Mouse (Mus musculus) myocyte (in vitro differentiated cells): ENCODE measurements around the gene Hfe2. TPM values are rescaled to one million over a fixed set of nuclear protein-coding genes. Genes with fewer than 3 reads are reported as not detected.
"Not testable (repeated sequence)": the region's sequence is repeated elsewhere in the genome, so short reads cannot be mapped to it uniquely, and the experiment has no call there.

Experiments used
- H3K27me3 ChIP-seq: one replicate; pipeline ENCODE4 v1.6.1; 2011; ENCODE audit not compliant: control insufficient read depth, insufficient read depth, insufficient read length
- H3K36me3 ChIP-seq: one replicate; pipeline ENCODE4 v1.6.1; 2011; ENCODE audit not compliant: control insufficient read depth, insufficient read depth
- H3K4me2 ChIP-seq: one replicate; pipeline ENCODE4 v1.6.1; 2011; ENCODE audit warnings: low read depth, control low read depth
- H3K4me3 ChIP-seq: one replicate; pipeline ENCODE4 v1.5.1; 2011; ENCODE audit warnings: mild to moderate bottlenecking, control low read depth, moderate library complexity
- H3K79me2 ChIP-seq: one replicate; pipeline ENCODE4 v1.6.1; 2011; ENCODE audit not compliant: control insufficient read depth, insufficient read depth
- H3ac ChIP-seq: one replicate; pipeline ENCODE4 v1.6.1; 2011; ENCODE audit not compliant: control insufficient read depth, insufficient read length
- CEBPB ChIP-seq: IDR thresholded peaks from 2 replicates; pipeline ENCODE4 v1.6.1; 2011; ENCODE audit warnings: mild to moderate bottlenecking, moderate library complexity; ENCODE audit not compliant: poor library complexity, insufficient read depth, severe bottlenecking
- E2F4 ChIP-seq: IDR thresholded peaks from one replicate; pipeline ENCODE4 v1.6.1; 2011; ENCODE audit warnings: mild to moderate bottlenecking, control low read depth, moderate library complexity; ENCODE audit not compliant: insufficient read depth
- MAX ChIP-seq: IDR thresholded peaks from one replicate; pipeline ENCODE4 v1.6.1; 2011; ENCODE audit warnings: low read depth, mild to moderate bottlenecking, control low read depth
- MYOD1 ChIP-seq, 3 experiments: IDR thresholded peaks; one replicate each; pipeline ENCODE4 v1.6.1; 2011; ENCODE audit warnings: control low read depth in 2 of 3, low read depth in 2 of 3, mild to moderate bottlenecking in 2 of 3, moderate library complexity in 1 of 3; ENCODE audit not compliant: insufficient read length in 2 of 3, control insufficient read depth in 1 of 3
- MYOG ChIP-seq, 3 experiments: IDR thresholded peaks; one replicate each; pipeline ENCODE4 v1.6.1; 2011; ENCODE audit warnings: control low read depth in 2 of 3, low read depth in 2 of 3, mild to moderate bottlenecking in 2 of 3; ENCODE audit not compliant: insufficient read length in 2 of 3, control insufficient read depth in 1 of 3, insufficient read depth in 1 of 3
- POLR2A ChIP-seq: IDR thresholded peaks from one replicate; pipeline ENCODE4 v1.6.1; 2011; ENCODE audit warnings: low read depth, mild to moderate bottlenecking, control low read depth, moderate library complexity; ENCODE audit not compliant: insufficient read length
- POLR2AphosphoS2 ChIP-seq: IDR thresholded peaks from one replicate; pipeline ENCODE4 v1.6.1; 2011; ENCODE audit warnings: low read depth, control low read depth; ENCODE audit not compliant: insufficient read length
- REST ChIP-seq: IDR thresholded peaks from one replicate; pipeline ENCODE4 v1.6.1; 2011; ENCODE audit warnings: mild to moderate bottlenecking, control low read depth, moderate library complexity; ENCODE audit not compliant: insufficient read depth, insufficient read length
- SRF ChIP-seq: IDR thresholded peaks from one replicate; pipeline ENCODE4 v1.6.1; 2011; ENCODE audit warnings: low read depth; ENCODE audit not compliant: control insufficient read depth, insufficient read length
- TCF12 ChIP-seq: IDR thresholded peaks from one replicate; pipeline ENCODE4 v1.6.1; 2011; ENCODE audit warnings: mild to moderate bottlenecking, control low read depth; ENCODE audit not compliant: poor library complexity, insufficient read depth, severe bottlenecking
- TCF3 ChIP-seq: IDR thresholded peaks from one replicate; pipeline ENCODE4 v1.6.1; 2011; ENCODE audit warnings: low read depth, control low read depth; ENCODE audit not compliant: insufficient read length
- USF1 ChIP-seq: IDR thresholded peaks from one replicate; pipeline ENCODE4 v1.6.1; 2011; ENCODE audit warnings: low read depth, mild to moderate bottlenecking, control low read depth, moderate library complexity
- polyA plus RNA-seq: library from polyadenylated mRNA; unstranded; fragments of >200 nt; fragmentation: generic; extraction: Trizol; gene quantifications from one replicate; pipeline ENCODE4 v1.2.1, GENCODE M21; 2012; ENCODE audit warnings: missing spikeins

Gene Hfe2
- polyA plus RNA-seq, 1 experiment = 116 TPM

DNA sequence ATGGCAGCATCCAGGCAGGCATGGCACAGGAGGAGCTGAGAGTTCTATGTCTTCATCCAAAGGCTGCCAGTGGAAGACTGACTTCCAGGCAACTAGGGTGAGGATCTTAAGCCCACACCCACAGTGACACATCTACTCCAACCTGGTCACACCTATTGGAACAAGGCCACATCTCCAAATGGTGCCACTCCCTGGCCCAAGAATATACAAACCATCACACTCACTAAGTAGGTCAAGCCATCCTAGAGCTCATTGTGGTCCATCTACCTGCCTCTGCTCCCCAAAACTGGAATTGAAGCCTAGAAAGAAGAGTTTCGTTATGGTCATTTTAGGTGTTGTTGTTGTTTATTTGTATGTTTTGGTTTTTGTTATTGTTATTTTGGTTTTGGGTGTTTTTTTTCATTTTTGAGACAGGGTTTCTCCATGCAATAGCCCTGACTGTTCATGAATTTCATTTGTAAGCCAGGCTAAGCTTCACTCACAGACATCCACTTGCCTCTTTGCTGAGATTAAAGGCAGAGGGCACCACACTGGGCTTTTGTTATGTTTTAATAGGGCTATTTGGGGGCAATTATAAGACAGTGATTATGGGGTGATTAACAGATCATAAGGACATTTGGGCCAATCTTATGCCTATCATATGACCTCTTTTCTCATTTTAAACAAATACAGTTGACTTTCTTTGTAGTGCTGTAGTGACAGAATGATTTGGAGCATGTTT, 29.3 kb upstream of the Hfe2 start:
- no peak overlapping the region for H3K4me2 ChIP-seq
- H3K36me3 ChIP-seq = no peaks in the 10 kb centered on the region
- no peaks in the 10 kb centered on the region for H3K27me3 ChIP-seq
- no peak overlapping the region for H3K4me3 ChIP-seq
- no peak overlapping the region for H3ac ChIP-seq
- TF ChIP-seq SRF (no peak), USF1 (no peak), E2F4 (no peak), MAX (no peak), CEBPB (no peak), POLR2A (no peak), REST (no peak), TCF3 (no peak)
- H3K79me2 ChIP-seq = no peaks in the 10 kb centered on the region

DNA sequence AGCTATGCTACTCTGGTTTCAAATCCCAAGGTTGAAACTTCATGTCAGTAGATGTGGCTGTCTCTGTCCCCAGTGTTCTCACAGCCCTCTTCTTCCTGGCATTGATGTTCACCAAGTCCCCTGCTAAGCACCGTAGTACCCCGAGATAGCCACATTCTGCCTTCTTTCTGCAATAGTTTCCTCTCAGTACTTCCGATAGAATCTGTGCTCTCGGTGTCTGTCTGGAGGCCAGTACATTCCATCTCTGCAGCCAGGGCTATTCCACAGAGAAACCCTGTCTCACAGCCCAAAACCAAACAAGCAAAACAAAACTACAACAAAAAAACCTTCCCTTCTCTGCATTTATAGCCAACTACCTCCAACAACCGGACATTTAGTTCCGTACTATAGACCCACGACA, 28.8 kb upstream of the Hfe2 start:
- H3K27me3 ChIP-seq = no peaks in the 10 kb centered on the region
- peak overlapping the region; percentile 14 for H3K4me3 ChIP-seq
- no peak overlapping the region for H3ac ChIP-seq
- TF ChIP-seq TCF12 = no peak
- no peak for TF ChIP-seq REST
- no peak for TF ChIP-seq USF1
- no peak for TF ChIP-seq MAX
- TF ChIP-seq MYOG (IDR thresholded peaks at IDR 0.05; ENCODE audit: control insufficient read depth in 1 of 3, insufficient read depth in 1 of 3, insufficient read length in 2 of 3, low read depth in 2 of 3) = no peak
- TF ChIP-seq SRF = no peak
- TF ChIP-seq E2F4 = no peak
- TF ChIP-seq MYOD1 (IDR thresholded peaks at IDR 0.05; ENCODE audit: control insufficient read depth in 1 of 3, insufficient read length in 2 of 3, low read depth in 2 of 3) = no peak
- TF ChIP-seq POLR2A = no peak
- TF ChIP-seq CEBPB = no peak
- TF ChIP-seq TCF3 = no peak
- TF ChIP-seq POLR2AphosphoS2 = no peak
- H3K4me2 ChIP-seq = peak overlapping the region; percentile 84
- H3K79me2 ChIP-seq = no peaks in the 10 kb centered on the region
- H3K36me3 ChIP-seq = no peaks in the 10 kb centered on the region

DNA sequence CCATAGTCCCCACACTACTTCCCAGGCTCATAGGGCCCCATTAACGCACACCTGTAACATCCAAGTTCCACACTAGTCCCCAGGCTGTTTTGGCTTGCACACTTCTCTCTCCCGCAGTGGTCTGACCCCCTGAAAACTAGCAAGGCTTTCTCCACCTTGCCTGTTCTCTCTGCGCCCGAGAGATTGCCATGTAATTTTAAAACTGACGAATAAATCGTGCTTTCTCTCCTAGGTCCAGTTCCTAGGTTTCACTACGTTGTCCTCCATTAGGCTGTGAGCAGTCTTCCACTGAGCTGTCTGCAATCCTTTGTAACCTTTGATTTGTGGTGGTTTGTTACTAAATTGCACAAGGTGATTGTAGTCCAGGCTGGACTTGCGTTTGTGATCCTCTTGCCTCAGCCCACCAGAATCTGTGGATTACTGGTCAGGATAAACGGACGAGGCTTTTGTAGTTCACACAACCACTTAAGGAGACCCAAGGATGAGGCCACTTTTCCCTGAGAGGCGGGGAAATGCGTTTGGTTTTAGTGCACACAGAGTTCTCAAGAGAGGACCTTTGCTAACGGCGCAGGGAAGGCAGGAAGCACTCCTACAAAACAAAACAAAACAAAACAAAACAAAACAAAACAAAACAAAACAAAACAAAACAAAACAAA, 28.2 kb upstream of the Hfe2 start:
- peak overlapping the region; percentile 84 for H3K4me2 ChIP-seq
- H3K4me3 ChIP-seq = peak overlapping the region; percentile 14
- not testable (repeated sequence) for H3ac ChIP-seq, H3K36me3 ChIP-seq, H3K79me2 ChIP-seq, H3K27me3 ChIP-seq

DNA sequence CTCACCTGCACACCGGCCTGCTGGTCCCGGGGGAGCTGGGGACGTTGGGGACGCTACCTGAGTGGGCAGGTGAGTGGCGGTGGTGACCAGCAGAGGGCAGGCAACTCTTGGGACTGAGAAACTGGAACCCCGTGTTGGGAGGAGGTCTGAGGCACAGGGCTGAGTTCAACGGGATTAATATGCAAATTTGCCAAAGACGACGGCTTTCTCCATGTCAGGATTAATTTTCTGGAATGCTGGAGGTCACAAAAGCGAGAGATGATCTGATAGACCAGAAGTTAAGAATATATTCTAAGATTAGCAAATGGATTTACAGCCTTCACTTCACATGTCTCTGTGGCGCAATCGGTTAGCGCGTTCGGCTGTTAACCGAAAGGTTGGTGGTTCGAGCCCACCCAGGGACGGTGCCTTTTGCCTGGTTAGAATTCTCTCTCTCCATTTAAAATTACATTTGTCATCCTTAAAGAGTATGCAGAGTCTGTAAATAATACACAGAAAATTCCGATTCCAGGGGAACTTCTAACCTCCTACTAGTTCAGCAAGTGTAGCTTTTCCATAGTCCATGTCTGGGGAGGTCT, 27.4 kb upstream of the Hfe2 start:
- Histone ChIP-seq H3K79me2 (no peaks in the 10 kb centered on the region), H3K4me2 (peak overlapping the region; percentile 84), H3K4me3 (peak overlapping the region; percentile 14), H3K36me3 (no peaks in the 10 kb centered on the region), H3K27me3 (no peaks in the 10 kb centered on the region), H3ac (no peak overlapping the region)
- TF ChIP-seq CEBPB = peak; percentile 69
- TF ChIP-seq TCF12 = no peak
- no peak for TF ChIP-seq SRF
- TF ChIP-seq POLR2A = no peak
- TF ChIP-seq MAX = no peak
- TF ChIP-seq MYOG (IDR thresholded peaks at IDR 0.05; ENCODE audit: control insufficient read depth in 1 of 3, insufficient read depth in 1 of 3, insufficient read length in 2 of 3, low read depth in 2 of 3) = no peak
- TF ChIP-seq USF1 = no peak

GRCm38 (mm10) chr3:96498476-96499245, 26.3 kb upstream of the Hfe2 start:
- Histone ChIP-seq H3K4me2 (peak overlapping the region; percentile 30), H3K79me2 (no peaks in the 10 kb centered on the region), H3K27me3 (no peaks in the 10 kb centered on the region), H3K36me3 (no peaks in the 10 kb centered on the region), H3K4me3 (peak overlapping the region; percentile 82), H3ac (no peak overlapping the region)
- TF ChIP-seq MYOG (IDR thresholded peaks at IDR 0.05; ENCODE audit: control insufficient read depth in 1 of 3, insufficient read depth in 1 of 3, insufficient read length in 2 of 3, low read depth in 2 of 3) = no peak
- TF ChIP-seq TCF12 = no peak
- no peak for TF ChIP-seq USF1
- no peak for TF ChIP-seq TCF3
- TF ChIP-seq POLR2A = no peak
